Mouse (Mus musculus) CD8-positive naive resting alpha-beta T cell, adult 2 months (primary cell): ENCODE data around the gene Rprd1b.

ENCODE experiments used
- DNase-seq, 2 experiments: peaks; one replicate each; pipeline ENCODE4 v3.0.0; 2022; ENCODE audit warnings: low read depth in 2 of 2, low spot score in 2 of 2

The Rprd1b gene

GRCm38 (mm10) chr2:158169771-158170170 is 141.5 kb downstream of the Rprd1b start:
- DNase-seq, result no peak

DNA sequence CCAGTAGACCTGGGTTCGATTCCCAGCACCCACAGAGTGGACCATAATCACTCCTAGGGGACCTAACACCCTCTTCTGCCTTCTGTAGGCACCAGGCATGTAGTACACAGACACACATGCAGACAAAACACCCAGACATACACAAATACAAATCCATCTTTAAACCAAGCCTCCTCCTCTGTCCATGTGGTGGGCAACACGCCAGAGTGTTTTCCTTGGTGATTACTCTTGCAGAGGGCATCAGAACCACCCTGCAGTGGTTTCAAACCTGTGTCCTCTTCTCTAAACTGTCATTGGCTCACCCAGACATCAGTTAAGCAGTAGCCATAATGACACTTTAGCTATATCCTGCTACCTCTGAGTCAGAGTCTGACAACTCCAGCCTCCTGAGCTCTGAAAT is 142.1 kb downstream of the Rprd1b start:
- no peak for DNase-seq

GRCm38 (mm10) chr2:158174438-158174837 is 146.1 kb downstream of the Rprd1b start:
- DNase-seq, result no peak

GRCm38 (mm10) chr2:158174958-158175357 is 146.7 kb downstream of the Rprd1b start:
- no peak for DNase-seq

DNA sequence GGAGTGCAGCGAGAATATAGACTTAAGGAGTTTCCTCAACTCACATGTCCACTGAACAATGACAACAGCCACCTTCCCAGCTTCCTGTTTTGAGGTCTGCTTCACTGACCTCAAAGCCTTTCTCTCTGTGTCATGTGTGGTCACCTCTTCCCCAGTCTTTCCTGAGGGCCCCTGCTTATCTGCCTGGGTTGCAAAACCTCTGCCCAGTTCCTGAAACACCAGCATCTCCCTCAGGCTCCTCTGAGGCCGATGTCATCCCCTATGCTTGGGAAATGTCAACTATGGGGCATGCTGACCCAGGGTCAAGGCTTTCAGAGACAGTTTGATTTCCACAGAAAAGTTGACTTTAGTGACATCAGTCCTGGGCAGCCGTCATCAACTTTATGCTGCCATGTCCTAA is 147.1 kb downstream of the Rprd1b start:
- DNase-seq, result no peak

GRCm38 (mm10) chr2:158176763-158177162 is 148.5 kb downstream of the Rprd1b start:
- no peak for DNase-seq

GRCm38 (mm10) chr2:158177574-158177973 is 149.3 kb downstream of the Rprd1b start:
- DNase-seq, result no peak

- no peak for DNase-seq
Observed at GRCm38 (mm10) chr2:158178139-158178538, 149.8 kb downstream of the Rprd1b start.

- no peak for DNase-seq
Observed at GRCm38 (mm10) chr2:158178696-158179369, 150.5 kb downstream of the Rprd1b start.

- DNase-seq, result no peak
Observed at GRCm38 (mm10) chr2:158179370-158180111, 151.2 kb downstream of the Rprd1b start.

GRCm38 (mm10) chr2:158180797-158181196 is 152.5 kb downstream of the Rprd1b start:
- peak; percentile 44 to 50 for DNase-seq
